Mouse (Mus musculus) large intestine, adult 2 months (tissue): ENCODE data around the gene Gm10283. TPM values are rescaled to one million over a fixed set of nuclear protein-coding genes. Genes with fewer than 3 reads are reported as not detected.
A peak's percentile ranks its signal among the peaks of the same experiment; 100 is the strongest.
"Not testable (repeated sequence)": the region's sequence is repeated elsewhere in the genome, so short reads cannot be mapped to it uniquely, and the experiment has no call there.

Experiments
- DNase-seq: peaks from one replicate; pipeline ENCODE4 v3.0.0-alpha.2; 2012; ENCODE audit warnings: low read depth, low spot score
- WGBS: fragments of 180-500 bp; shearing (Covaris S2); methylation state at CpG from one replicate; pipeline ENCODE4 v1.1.7; 2018; 5-methylcytosine and 5-hydroxymethylcytosine counted together
- polyA plus RNA-seq: library from polyadenylated mRNA; depleted of rRNA; stranded (reverse); fragments of >200 nt; gene quantifications from 2 replicates; pipeline ENCODE4 v1.2.3, GENCODE M21; 2012; rRNA removed

The Gm10283 gene
- not detected in 2 replicates for polyA plus RNA-seq

- no peak for DNase-seq
- 26% methylated on average over 2 of the region's 2 CpGs for WGBS
Measured at GRCm38 (mm10) chr8:60503098-60503497, at the start of gene Gm10283. TSS of gene Gm10283 (minus strand) at chr8:60503198.

- 51% methylated on average over 2 of the region's 2 CpGs for WGBS
- no peak for DNase-seq
Measured at GRCm38 (mm10) chr8:60534945-60535344, 31.9 kb upstream of the Gm10283 start.

- no peak for DNase-seq
Measured at GRCm38 (mm10) chr8:60518286-60518685, 15.3 kb upstream of the Gm10283 start.

GRCm38 (mm10) chr8:60505653-60506521, 2.9 kb upstream of the Gm10283 start, which contains the start of gene Aadat:
TSS of gene Aadat (plus strand) at chr8:60505932.
- 5% methylated on average over 25 of the region's 25 CpGs for WGBS
- peak; percentile 10 for DNase-seq

- WGBS, result 43% methylated on average over 2 of the region's 2 CpGs
- DNase-seq, result not testable (repeated sequence)
Measured at GRCm38 (mm10) chr8:60495046-60495445, 8.0 kb downstream of the Gm10283 start.

GRCm38 (mm10) chr8:60494606-60495005, 8.4 kb downstream of the Gm10283 start:
- DNase-seq, result no peak
- WGBS, result 89% methylated on average over 11 of the region's 11 CpGs

- 17% methylated on average over 3 of the region's 3 CpGs for WGBS
- no peak for DNase-seq
Measured at GRCm38 (mm10) chr8:60492471-60492870, 10.5 kb downstream of the Gm10283 start.

GRCm38 (mm10) chr8:60491871-60492270, 11.1 kb downstream of the Gm10283 start:
- DNase-seq, result no peak
- WGBS, result 70% methylated on average over 2 of the region's 2 CpGs

GRCm38 (mm10) chr8:60490147-60490546, 12.9 kb downstream of the Gm10283 start:
- no peak for DNase-seq
- WGBS, result 51% methylated on average over 2 of the region's 2 CpGs

- DNase-seq, result no peak
- WGBS, result 38% methylated on average over 15 of the region's 15 CpGs
Measured at GRCm38 (mm10) chr8:60466686-60467335, 36.2 kb downstream of the Gm10283 start.

- DNase-seq, result no peak
- 52% methylated on average over 2 of the region's 2 CpGs for WGBS
Measured at GRCm38 (mm10) chr8:60449296-60449695, 53.7 kb downstream of the Gm10283 start.

GRCm38 (mm10) chr8:60444989-60445388, 58.0 kb downstream of the Gm10283 start:
- 62% methylated on average over 6 of the region's 6 CpGs for WGBS

GRCm38 (mm10) chr8:60438557-60438956, 64.4 kb downstream of the Gm10283 start:
- WGBS, result 26% methylated on average over 3 of the region's 3 CpGs

More at GRCm38 (mm10) chr8:60444989-60445388, 58.0 kb downstream of the Gm10283 start:
- no peak for DNase-seq

GRCm38 (mm10) chr8:60436872-60437271, 66.1 kb downstream of the Gm10283 start:
- 86% methylated on average over 3 of the region's 3 CpGs for WGBS

More at GRCm38 (mm10) chr8:60438557-60438956, 64.4 kb downstream of the Gm10283 start:
- no peak for DNase-seq

GRCm38 (mm10) chr8:60432649-60433048, 70.3 kb downstream of the Gm10283 start:
- 94% methylated on average over 5 of the region's 5 CpGs for WGBS
- DNase-seq, result no peak

More at GRCm38 (mm10) chr8:60436872-60437271, 66.1 kb downstream of the Gm10283 start:
- DNase-seq, result no peak

GRCm38 (mm10) chr8:60406358-60406757, 96.6 kb downstream of the Gm10283 start:
- WGBS, result 75% methylated on average over 8 of the region's 8 CpGs
- DNase-seq, result no peak

GRCm38 (mm10) chr8:60404994-60405548, 97.9 kb downstream of the Gm10283 start:
- no peak for DNase-seq
- WGBS, result 59% methylated on average over 6 of the region's 6 CpGs

GRCm38 (mm10) chr8:60393675-60394074, 109.3 kb downstream of the Gm10283 start:
- WGBS, result 54% methylated on average over 4 of the region's 4 CpGs
- no peak for DNase-seq

- 66% methylated on average over 2 of the region's 2 CpGs for WGBS
Measured at GRCm38 (mm10) chr8:60386589-60386988, 116.4 kb downstream of the Gm10283 start.

More at GRCm38 (mm10) chr8:60386589-60386988, 116.4 kb downstream of the Gm10283 start:
- no peak for DNase-seq
